Mouse (Mus musculus): ENCODE data around the gene Gm10192. TPM values are rescaled to one million over a fixed set of nuclear protein-coding genes. Genes with fewer than 3 reads are reported as not detected.

Gene Gm10192
- not detected for total RNA-seq (2023)

DNA sequence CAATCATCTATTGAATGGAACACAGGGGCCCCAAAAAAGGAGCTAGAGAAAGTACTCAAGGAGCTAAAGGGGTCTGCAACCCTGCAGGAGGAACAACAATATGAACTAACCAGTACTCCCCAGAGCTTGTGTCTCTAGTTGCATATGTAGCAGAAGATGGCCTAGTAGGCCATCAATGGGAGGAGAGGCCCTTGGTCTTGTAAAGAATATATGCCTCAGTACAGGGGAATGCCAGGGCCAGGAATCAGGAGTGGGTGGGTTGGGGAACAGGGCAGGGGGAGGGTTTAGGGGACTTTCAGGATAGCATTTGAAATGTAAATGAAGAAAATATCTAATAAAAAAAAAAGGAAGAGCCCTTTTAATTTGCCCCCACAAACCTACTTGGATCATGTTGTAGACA is at the start of gene Gm10192:
Gm10192 (minus strand) TSS at position 101 of the 400 bp plus-strand sequence.

